Mouse (Mus musculus): ENCODE data around the gene Alad. TPM values are rescaled to one million over a fixed set of nuclear protein-coding genes. Genes with fewer than 3 reads are reported as not detected.

Gene Alad
- total RNA-seq, 2 experiments from 2014 or later, result 24.5 to 26.3 TPM

Other genes with a start within 250 kb of the Alad start
- gene Fkbp15, start 159.4 kb downstream of the Alad start, total RNA-seq (2021), result 10 to 100 TPM; 11.4 to 11.6 TPM
- 10 to 100 TPM; 10.2 to 10.3 TPM for gene Slc31a1, start 159.2 kb downstream of the Alad start, total RNA-seq (2021)
- 10 to 100 TPM; 40.2 to 45.3 TPM for gene Cdc26, start 111.3 kb downstream of the Alad start, total RNA-seq (2021)
- gene Prpf4, start 111.1 kb downstream of the Alad start, total RNA-seq (2021), result 10 to 100 TPM; 13.3 to 16.1 TPM
- gene Rnf183, start 84.7 kb downstream of the Alad start, total RNA-seq (2021), result not detected
- under 1 TPM in 1 of 2 experiments, not detected in 1; 0.22 TPM for gene Wdr31, start 49.0 kb downstream of the Alad start, total RNA-seq (2021)
- gene Bspry, start 39.9 kb downstream of the Alad start, total RNA-seq (2021), result under 1 TPM in 1 of 2 experiments, not detected in 1; 0.10 TPM
- gene Hdhd3, start 16.5 kb downstream of the Alad start, total RNA-seq (2021), result 1 to 10 TPM in 1 of 2 experiments, under 1 TPM in 1; 0.84 to 1.3 TPM
- gene Pole3, start 5.2 kb upstream of the Alad start, total RNA-seq (2021), result 10 to 100 TPM; 14.8 to 15.0 TPM
- gene 4933430I17Rik, start 5.5 kb upstream of the Alad start, total RNA-seq (2021), result not detected
- gene Rgs3, start 39.9 kb upstream of the Alad start, total RNA-seq (2021), result 1 to 10 TPM; 7.5 to 9.5 TPM

Measured in gastrocnemius, postnatal 36 days (tissue).